Mouse (Mus musculus) urinary bladder, postnatal 10 days (tissue): ENCODE results near the gene Sap25.
"Not testable (repeated sequence)": the region's sequence is repeated elsewhere in the genome, so short reads cannot be mapped to it uniquely, and the experiment has no call there.

Experiments used
- DNase-seq: peaks from one replicate; pipeline ENCODE4 v3.0.0; 2022; ENCODE audit warnings: low spot score

The Sap25 gene

GRCm38 (mm10) chr5:137641054-137641453, at the start of gene Sap25:
Gene Sap25, plus strand, starts transcription at chr5:137641334.
- no peak for DNase-seq

DNA sequence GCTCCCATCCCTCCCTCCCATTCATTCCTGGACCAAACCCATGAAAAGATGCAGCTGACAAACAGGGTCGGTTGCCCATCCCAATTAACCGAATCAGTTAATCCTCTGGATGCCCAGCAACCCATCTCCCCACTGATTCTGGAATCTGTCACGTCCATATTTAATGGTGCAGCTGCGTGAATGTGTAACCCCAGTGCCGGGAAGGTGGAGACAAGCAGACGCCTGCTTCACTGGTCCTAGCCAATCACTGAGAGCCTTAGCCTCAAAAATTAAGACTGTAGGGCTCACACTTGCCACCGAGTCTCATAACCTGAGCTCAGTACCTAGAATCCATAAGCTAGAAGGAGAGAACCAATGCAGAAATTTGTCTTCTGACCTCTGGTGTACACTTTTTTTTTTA, 45.2 kb upstream of the Sap25 start:
- DNase-seq: no peak

- DNase-seq: no peak
Observed at GRCm38 (mm10) chr5:137596601-137597261, 44.4 kb upstream of the Sap25 start.

GRCm38 (mm10) chr5:137597625-137598024, 43.5 kb upstream of the Sap25 start:
- no peak for DNase-seq

DNA sequence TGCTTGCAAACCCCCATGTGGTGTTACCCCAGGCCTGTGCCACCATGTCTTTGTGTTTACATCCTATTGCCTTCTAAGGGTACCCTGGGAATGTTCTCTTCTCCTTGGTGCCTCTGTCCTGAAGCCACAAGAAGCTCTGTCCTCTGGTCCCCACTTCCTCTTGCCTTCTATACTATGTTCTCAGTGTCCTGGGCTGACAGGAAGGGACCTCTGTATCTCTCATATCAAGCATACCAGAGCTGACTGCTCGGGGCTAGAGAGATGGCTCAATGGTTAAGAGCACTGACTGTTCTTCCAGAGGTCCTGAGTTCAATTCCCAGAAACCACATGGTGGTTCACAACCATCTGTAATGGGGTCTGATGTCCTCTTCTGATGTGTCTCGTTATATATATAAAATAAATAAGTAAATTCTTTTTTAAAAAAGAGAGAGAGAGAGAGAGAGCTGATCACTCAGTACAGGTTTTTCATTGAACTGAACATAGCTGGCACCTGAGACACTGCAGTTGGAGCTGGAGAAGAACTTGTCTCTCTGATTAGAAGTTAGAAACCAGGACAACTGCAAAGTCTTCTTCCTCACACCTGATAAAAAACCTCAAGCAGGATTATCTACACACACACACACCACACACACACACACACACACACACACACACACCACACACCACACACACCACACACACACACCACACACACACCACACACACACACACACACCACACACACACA, 42.9 kb upstream of the Sap25 start:
- DNase-seq: no peak

DNA sequence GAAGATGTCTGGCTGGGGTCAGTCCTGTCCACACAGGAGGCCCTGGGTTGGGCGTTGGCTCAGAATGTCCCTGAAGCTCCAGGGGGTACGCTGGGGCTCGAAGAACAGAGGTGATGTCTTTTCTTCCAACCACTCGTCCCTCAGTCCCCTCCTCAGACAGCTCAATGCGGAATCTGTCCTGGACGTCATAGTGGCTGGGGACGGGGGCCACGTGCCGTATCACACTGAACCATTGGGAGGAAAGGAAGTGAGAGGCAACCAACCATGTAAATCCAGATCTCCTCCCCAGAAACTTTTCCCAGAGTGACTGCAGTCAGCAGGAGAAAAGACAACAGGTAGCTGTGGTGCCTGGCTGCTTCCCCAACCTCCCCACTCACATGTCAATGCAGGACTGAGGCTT, 41.5 kb upstream of the Sap25 start:
- no peak for DNase-seq

DNA sequence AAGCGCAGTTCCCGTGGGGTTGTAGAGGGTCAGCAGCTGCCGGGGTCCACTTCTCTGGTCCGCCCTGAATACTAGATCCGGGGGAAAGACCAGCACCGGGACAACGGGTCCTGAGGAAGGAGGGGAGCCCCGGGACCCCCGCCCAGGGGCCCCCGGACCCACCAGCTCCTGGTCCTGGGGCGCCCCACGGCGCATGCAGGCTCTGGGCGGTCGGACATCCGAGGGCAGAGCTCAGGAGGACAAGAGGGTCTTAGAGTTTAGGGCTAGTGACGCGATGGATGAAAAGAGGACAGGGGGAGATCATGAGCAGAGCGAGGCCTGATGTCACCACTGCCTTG, 40.9 kb upstream of the Sap25 start:
- no peak for DNase-seq

- peak; percentile 90 for DNase-seq
Observed at GRCm38 (mm10) chr5:137600619-137601364, 40.3 kb upstream of the Sap25 start, which contains the start of gene Mospd3. Gene Mospd3, minus strand, starts transcription at chr5:137601058.

GRCm38 (mm10) chr5:137601365-137601729, 39.8 kb upstream of the Sap25 start:
- no peak for DNase-seq

DNA sequence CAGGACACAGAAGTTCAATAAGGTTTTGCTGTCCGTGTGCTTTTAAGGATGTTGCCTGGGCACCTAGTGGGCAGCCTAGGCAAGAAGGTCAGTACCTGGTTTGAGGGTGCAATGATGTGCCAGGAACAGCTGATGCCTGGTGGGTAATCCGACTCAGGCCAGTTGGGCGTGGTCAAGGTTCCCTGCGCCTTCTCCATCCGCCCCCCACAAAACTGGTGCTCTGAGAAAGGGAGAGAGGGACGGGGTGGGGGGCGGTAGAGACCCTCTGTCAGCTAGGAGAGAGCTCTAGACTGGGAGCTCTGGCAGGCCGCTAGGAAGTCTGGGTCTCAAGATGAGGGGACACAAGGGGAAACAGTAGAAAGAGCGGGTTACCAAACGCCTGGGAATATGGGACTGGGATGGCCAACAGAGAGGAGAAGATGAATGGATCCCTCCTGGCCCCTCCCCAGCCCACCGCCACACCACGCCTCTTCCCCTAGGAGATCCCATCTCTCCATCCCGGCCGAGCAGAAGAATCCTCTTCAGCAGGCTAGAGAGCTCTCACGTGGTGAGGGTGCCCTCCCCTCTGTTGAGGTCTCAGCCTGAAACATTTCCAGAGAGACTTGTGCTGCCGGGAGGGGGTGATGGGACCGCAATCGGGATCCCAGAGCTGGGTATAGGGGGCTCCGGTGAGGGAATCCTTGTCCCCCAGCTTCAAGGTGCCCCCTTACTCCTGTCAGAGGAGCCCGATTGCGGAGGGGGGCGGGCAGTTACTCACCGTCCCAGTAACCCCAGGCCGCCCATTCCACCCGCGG, 33.1 kb upstream of the Sap25 start:
- DNase-seq: no peak

- DNase-seq: no peak
Observed at GRCm38 (mm10) chr5:137608654-137609190, 32.4 kb upstream of the Sap25 start.

DNA sequence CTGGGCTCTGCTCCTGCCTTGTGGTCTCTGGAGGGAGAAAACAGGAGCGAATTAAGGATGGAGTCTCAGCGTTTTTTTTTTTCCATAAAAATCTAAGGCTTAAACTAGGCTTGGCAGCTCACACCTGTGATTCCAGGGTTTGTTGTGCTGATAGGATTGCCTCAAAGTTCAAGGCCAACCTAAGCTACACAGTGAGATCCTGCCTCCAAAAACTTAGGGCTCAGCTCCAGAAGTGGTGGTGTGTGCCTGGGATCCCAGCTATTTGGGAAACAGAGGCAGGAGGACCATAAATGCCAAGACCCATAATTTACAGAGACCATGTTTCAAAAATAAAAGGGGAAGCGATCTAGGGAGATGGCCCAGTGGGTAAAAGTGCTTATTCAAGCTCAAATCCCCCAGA, 31.8 kb upstream of the Sap25 start:
- DNase-seq: no peak

DNA sequence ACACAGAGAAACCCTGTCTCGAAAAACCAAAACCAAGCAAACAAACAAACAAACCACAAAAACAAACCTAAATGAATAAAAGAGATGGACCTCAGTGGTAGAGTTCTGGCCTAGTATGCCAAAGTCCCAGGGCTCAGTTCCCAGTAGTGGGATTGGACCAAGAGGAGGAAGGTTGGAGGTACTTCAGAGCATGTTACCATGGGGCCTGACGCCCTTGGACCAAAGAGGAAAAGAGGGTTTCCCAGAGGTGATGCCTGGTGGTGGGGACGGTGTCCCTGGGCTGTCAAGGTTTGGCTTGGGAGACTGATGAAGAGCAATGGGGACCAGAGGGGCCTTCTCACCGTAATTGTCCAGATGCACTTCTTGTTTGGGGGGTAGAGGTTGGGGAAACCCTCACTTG, 31.1 kb upstream of the Sap25 start:
- no peak for DNase-seq

- DNase-seq: no peak
Observed at GRCm38 (mm10) chr5:137610548-137611244, 30.4 kb upstream of the Sap25 start.

DNA sequence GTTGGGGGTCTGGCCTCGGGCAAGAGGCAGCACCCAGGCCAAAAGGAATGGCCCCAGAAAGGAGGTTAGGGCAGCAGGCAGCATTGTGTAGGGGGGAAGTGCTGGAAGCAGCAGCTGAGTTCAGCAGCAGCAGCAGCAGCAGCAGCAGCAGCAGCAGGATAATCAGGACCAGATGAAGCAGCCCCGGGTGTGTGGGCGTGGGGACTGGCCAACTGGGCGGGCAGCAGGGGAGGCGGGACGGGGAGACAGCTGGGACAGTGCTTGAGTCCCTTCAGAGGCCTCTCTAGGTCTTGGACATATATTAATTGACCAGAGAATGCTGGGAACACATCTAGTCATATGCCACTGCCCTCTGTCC, 29.9 kb upstream of the Sap25 start:
- DNase-seq: no peak

- no peak for DNase-seq
Observed at GRCm38 (mm10) chr5:137613076-137613475, 28.1 kb upstream of the Sap25 start.

DNA sequence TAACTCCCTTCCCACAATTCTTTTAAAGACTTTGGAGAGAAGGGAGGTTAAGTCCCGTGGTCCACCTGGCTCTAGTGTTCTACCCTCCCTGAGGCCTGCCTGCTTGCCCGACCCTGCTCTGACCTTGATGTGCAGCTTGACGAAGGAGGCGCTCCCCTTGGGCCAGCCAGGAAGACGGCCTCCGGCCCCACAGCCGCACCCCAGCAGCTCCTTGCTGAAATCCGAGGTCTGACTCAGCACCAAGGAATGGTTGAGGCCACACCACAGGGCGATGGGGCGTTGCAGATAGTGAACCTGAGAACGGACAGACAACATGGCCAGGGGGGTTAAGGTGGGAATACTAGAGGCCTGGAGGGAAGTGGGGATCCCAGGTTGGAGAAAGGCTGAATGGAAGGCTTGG, 27.6 kb upstream of the Sap25 start, which contains the start of gene Pcolce:
Gene Pcolce, minus strand, starts transcription at position 235 of the 400 bp plus-strand sequence.
- no peak for DNase-seq

- DNase-seq: not testable (repeated sequence)
Observed at GRCm38 (mm10) chr5:137614921-137615320, 26.2 kb upstream of the Sap25 start.

- no peak for DNase-seq
Observed at GRCm38 (mm10) chr5:137615347-137615746, 25.8 kb upstream of the Sap25 start.

DNA sequence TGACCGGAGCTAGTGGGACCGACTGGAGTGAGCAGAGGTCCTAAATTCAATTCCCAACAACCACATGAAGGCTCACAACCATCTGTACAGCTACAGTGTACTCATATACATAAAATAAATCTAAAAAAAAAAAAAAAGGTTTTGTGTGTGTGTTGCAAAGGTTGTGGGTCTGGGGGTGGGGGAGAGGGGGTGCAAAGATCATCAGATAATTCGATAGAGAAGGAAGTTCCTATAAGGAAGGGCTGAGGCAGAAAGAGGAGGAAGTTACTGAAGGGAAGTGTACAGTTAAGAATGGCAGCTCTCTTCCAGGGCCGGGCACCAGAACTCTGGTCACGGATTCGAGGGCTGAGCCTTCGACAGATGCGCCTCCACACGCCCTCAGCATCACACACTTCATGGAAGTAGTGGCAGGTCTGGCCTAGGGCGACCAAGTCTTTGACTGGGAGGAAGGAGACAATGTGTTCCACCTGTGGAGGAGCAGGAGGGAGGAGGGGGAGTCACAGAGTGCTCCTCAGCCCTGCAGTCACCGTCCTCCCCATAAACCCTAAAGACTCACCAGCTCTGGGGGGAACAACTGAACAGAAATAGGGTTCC, 17.1 kb upstream of the Sap25 start:
- DNase-seq: no peak

DNA sequence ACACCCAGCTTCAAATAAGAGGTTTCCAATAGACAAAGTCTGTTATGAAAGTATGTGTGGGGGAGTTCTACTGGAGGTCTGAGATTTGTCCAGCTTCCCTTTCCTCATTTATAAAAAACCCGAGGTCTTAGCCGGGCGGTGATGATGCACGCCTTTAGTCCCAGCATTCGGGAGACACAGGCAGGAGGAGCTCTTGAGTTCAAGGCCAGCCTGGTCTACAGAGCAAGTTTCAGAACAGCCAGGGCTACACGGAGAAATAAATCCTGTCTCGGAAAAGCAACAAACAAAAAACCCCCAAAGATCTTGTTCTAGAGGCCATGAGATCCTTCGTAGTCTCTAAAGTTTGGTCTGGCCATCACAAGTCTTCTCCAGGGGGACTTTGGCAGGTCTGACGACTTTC, 13.1 kb upstream of the Sap25 start:
- DNase-seq: no peak
